Mouse (Mus musculus) T-helper 2 cell (primary cell): ENCODE data around the gene Orm2.

ENCODE experiments used
- in situ Hi-C: fragments of 300-600 bp; cut with MboI, MseI; formaldehyde crosslinking; loops from one replicate; pipeline ENCODE4 v1.15.1; 2025; ENCODE audit warnings: high pct_unique_total_duplicates

The Orm2 gene

GRCm38 (mm10) chr4:63362150-63362549 is at the start of gene Orm2:
Gene Orm2 (plus strand): TSS chr4:63362449.
- in situ Hi-C loops: no loop called here

GRCm38 (mm10) chr4:63314063-63314462 is 48.2 kb upstream of the Orm2 start:
- in situ Hi-C loops: no loop called here

GRCm38 (mm10) chr4:63316076-63316746 is 46.0 kb upstream of the Orm2 start:
- in situ Hi-C loops: loop anchor here (5.0 kb wide), 2 partner anchors 49 to 134 kb away; no protein-coding TSS in a partner anchor

- in situ Hi-C loops: loop anchor here (5.0 kb wide), 2 partner anchors 52 to 137 kb away; no protein-coding TSS in a partner anchor
These were observed 42.7 kb upstream of the Orm2 start for GRCm38 (mm10) chr4:63319566-63319965.

GRCm38 (mm10) chr4:63323275-63323815 is 38.9 kb upstream of the Orm2 start:
- in situ Hi-C loops: no loop called here

GRCm38 (mm10) chr4:63333403-63333802 is 28.8 kb upstream of the Orm2 start:
- in situ Hi-C loops: loop anchor here (10.0 kb wide), 1 partner anchor 999 kb away; no protein-coding TSS in a partner anchor

- in situ Hi-C loops: loop anchor here (10.0 kb wide), 1 partner anchor 1004 kb away; no protein-coding TSS in a partner anchor
These were observed 23.7 kb upstream of the Orm2 start for GRCm38 (mm10) chr4:63338414-63339076.

GRCm38 (mm10) chr4:63342491-63342890 is 19.8 kb upstream of the Orm2 start:
- in situ Hi-C loops: no loop called here

- in situ Hi-C loops: no loop called here
These were observed 18.6 kb upstream of the Orm2 start for GRCm38 (mm10) chr4:63343608-63344007.

- in situ Hi-C loops: no loop called here
These were observed 18.0 kb upstream of the Orm2 start, which contains the start of gene Orm1 for GRCm38 (mm10) chr4:63344295-63344694. Gene Orm1 (plus strand): TSS chr4:63344560.

GRCm38 (mm10) chr4:63345261-63345660 is 17.0 kb upstream of the Orm2 start:
- in situ Hi-C loops: no loop called here

GRCm38 (mm10) chr4:63346659-63347058 is 15.6 kb upstream of the Orm2 start:
- in situ Hi-C loops: no loop called here

GRCm38 (mm10) chr4:63348524-63348923 is 13.7 kb upstream of the Orm2 start:
- in situ Hi-C loops: no loop called here

- in situ Hi-C loops: no loop called here
These were observed 6.2 kb upstream of the Orm2 start, which contains the start of gene Orm3 for GRCm38 (mm10) chr4:63355877-63356665. Gene Orm3 (plus strand): TSS chr4:63356162.

GRCm38 (mm10) chr4:63356981-63357570 is 5.2 kb upstream of the Orm2 start:
- in situ Hi-C loops: no loop called here

GRCm38 (mm10) chr4:63359861-63360260 is 2.4 kb upstream of the Orm2 start:
- in situ Hi-C loops: no loop called here

GRCm38 (mm10) chr4:63368577-63368976 is 6.3 kb downstream of the Orm2 start:
- in situ Hi-C loops: loop anchor here (5.0 kb wide), 1 partner anchor 39 kb away; no protein-coding TSS in a partner anchor

- in situ Hi-C loops: no loop called here
These were observed 8.6 kb downstream of the Orm2 start for GRCm38 (mm10) chr4:63370897-63371296.

GRCm38 (mm10) chr4:63371890-63372289 is 9.6 kb downstream of the Orm2 start:
- in situ Hi-C loops: no loop called here

GRCm38 (mm10) chr4:63373404-63373803 is 11.2 kb downstream of the Orm2 start:
- in situ Hi-C loops: no loop called here

GRCm38 (mm10) chr4:63374331-63374730 is 12.1 kb downstream of the Orm2 start:
- in situ Hi-C loops: no loop called here
